8 mouse cellular contexts compared by ENCODE assay signal in genomic region chr6:112362349-112362958, GRCm38 (mm10). TPM values are rescaled to one million over a fixed set of nuclear protein-coding genes. Genes with fewer than 3 reads are reported as not detected.
DNase-seq lines count a peak whose midpoint lies in the region; ATAC-seq and TF ChIP-seq lines count a peak whose summit lies in the region.

No protein-coding gene starts in this region.

- no peak overlapping the region for H3K4me3 ChIP-seq in bone marrow macrophage, adult 2 months (ENCODE audit: insufficient read depth, low read length)
- H3K4me3 ChIP-seq in forebrain, embryonic 10.5 days: no peak overlapping the region
- H3K4me3 ChIP-seq in hindbrain, embryonic 13.5 days: no peak overlapping the region

- H3K27ac ChIP-seq in bone marrow macrophage, adult 2 months (ENCODE audit: insufficient read depth, low read depth, low read length): no peak overlapping the region
- H3K27ac ChIP-seq in forebrain, embryonic 10.5 days: no peak overlapping the region
- no peak overlapping the region for H3K27ac ChIP-seq in hindbrain, embryonic 13.5 days

- DNase-seq in Muller cell, postnatal 12 days (ENCODE audit: inconsistent ontology term): peak; percentile 43
- DNase-seq in forebrain, embryonic 10.5 days (ENCODE audit: extremely low spot score, low spot score): peak; percentile 31
- DNase-seq in layer of hippocampus, adult 9-10 months (ENCODE audit: low spot score): peak; percentile 61
- DNase-seq in lung, postnatal 25 days (ENCODE audit: low spot score): peak; percentile 59
- DNase-seq in right cerebral cortex, adult 2 months (ENCODE audit: low spot score in 2 of 2): peak; percentile 78 to 80

- TF ChIP-seq CTCF in bone marrow macrophage, adult 2 months (IDR thresholded peaks at IDR 0.05; ENCODE audit: low read depth, low read length): peak; percentile 48; the same call in 1 of the 2 replicates

- H3K4me1 ChIP-seq in bone marrow macrophage, adult 2 months (ENCODE audit: control insufficient read depth, insufficient read depth, low read length): no peaks in the 10 kb centered on the region
- H3K4me1 ChIP-seq in forebrain, embryonic 10.5 days: no peaks in the 10 kb centered on the region
- no peaks in the 10 kb centered on the region for H3K4me1 ChIP-seq in hindbrain, embryonic 13.5 days (replicated peaks)

- H3K9ac ChIP-seq in hindbrain, embryonic 13.5 days: no peak overlapping the region

- no peaks in the 10 kb centered on the region for H3K36me3 ChIP-seq in forebrain, embryonic 10.5 days (replicated peaks)
- H3K36me3 ChIP-seq in hindbrain, embryonic 13.5 days: no peaks in the 10 kb centered on the region

- ATAC-seq in hindbrain, embryonic 13.5 days (ENCODE audit: low FRiP score): peak; percentile 62; the same call in 1 of the 2 replicates
- no peak for ATAC-seq in monocyte, adult 5-6 weeks (replicated peaks; ENCODE audit: insufficient number of reproducible peaks, low FRiP score, low TSS enrichment, poor library complexity, severe bottlenecking)

- H3K9me3 ChIP-seq in forebrain, embryonic 10.5 days: no peaks in the 10 kb centered on the region
- H3K9me3 ChIP-seq in hindbrain, embryonic 13.5 days: no peaks in the 10 kb centered on the region

- no peaks in the 10 kb centered on the region for H3K27me3 ChIP-seq in forebrain, embryonic 10.5 days (ENCODE audit: poor library complexity, severe bottlenecking)
- H3K27me3 ChIP-seq in hindbrain, embryonic 13.5 days: no peaks in the 10 kb centered on the region

- H3K4me2 ChIP-seq in hindbrain, embryonic 13.5 days: no peak overlapping the region

- WGBS in forebrain, embryonic 10.5 days: 47% methylated on average over 6 of the region's 6 CpGs
- 41% methylated on average over 6 of the region's 6 CpGs for WGBS in hindbrain, embryonic 13.5 days

- no peak for TF ChIP-seq POLR2A in bone marrow macrophage, adult 2 months (IDR thresholded peaks at IDR 0.05; ENCODE audit: borderline replicate concordance, low read depth, low read length)

RNA-seq across cellular contexts. Expression of gene Ssu2, which starts 25.4 kb away (rescaled TPM):
- not detected in 2 replicates for polyA plus RNA-seq in bone marrow macrophage, adult 2 months (2012; ENCODE audit: insufficient read depth, insufficient read length, missing spikeins)
- 0.14 and 0.55 TPM in 2 replicates for polyA plus RNA-seq in forebrain, embryonic 10.5 days (2016; fragmentation: Nextera tagmentation; extraction: Ambion mirVana)
- not detected in 2 replicates for polyA plus RNA-seq in hindbrain, embryonic 13.5 days (2015; fragmentation: Nextera tagmentation; extraction: Ambion mirVana)
- not detected in 3 replicates for total RNA-seq in monocyte, adult 5-6 weeks (2017)
